Mouse (Mus musculus): ENCODE measurements around the gene Etv6. TPM values are rescaled to one million over a fixed set of nuclear protein-coding genes. Genes with fewer than 3 reads are reported as not detected.

Gene Etv6
- polyA plus RNA-seq, 1 experiment from 2014 or later: 23.5 TPM

DNA sequence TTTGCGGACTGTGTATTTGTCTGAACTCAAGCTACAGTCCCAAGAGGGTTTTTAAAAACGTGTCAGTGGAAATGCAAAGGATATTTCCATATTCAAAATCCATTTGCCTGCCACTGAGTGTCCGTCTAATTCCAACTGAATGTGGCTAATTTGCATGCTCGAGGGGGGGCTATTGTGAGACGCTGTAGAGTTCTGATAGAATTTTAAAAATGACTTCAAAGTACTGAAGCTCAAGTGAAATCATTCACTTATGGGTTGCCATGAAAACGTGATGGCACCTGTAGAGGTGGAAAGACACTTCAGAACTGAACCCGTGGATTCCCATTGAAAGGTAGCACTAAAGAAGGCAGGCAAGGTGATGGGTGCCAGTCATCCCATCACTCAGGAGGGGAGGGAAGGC, 3.0 kb upstream of the Etv6 start:
- no peaks in the 10 kb centered on the region for H3K27me3 ChIP-seq
- DNase-seq (ENCODE audit: low read depth, low spot score): no peak
- no peak for ATAC-seq
- TF ChIP-seq CTCF (IDR thresholded peaks at IDR 0.05): no peak
- ChIA-PET CTCF (interaction anchor here (1.3 kb wide), 1 partner anchor 9 kb away, joined by 5 read pairs; no protein-coding TSS in a partner anchor), POLR2A (no interaction called here)
- in situ Hi-C loops (cut with MboI; ENCODE audit: low pct_unique_long_range_greater_than_20kb): no loop called here

DNA sequence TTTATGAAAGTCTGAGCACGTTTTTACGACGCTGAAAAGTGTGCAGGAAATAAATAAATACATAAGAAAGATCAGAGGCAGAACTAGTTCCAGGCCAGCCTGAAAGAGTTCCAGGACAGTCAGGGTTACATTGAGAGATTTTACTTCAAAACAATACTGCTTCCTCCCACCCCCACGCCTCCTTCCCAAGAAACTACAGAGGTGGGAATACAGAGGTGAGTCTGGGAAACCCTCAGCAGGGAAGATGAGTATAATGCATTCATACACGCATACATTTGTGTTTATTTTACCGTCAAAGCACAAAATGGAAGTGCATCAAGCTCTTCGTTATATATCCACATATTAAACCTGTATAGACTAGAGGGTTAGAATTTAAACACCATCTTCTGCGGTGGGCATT, 1.1 kb upstream of the Etv6 start:
- no peak for DNase-seq (ENCODE audit: low read depth, low spot score)
- no peaks in the 10 kb centered on the region for H3K27me3 ChIP-seq
- ChIA-PET POLR2A (interaction anchor here (0.7 to 1.1 kb wide), 3 partner anchors 11 to 286 kb away, joined by 3 to 5 read pairs (median 3); no protein-coding TSS in a partner anchor), CTCF (no interaction called here)
- in situ Hi-C loops (cut with MboI; ENCODE audit: low pct_unique_long_range_greater_than_20kb): no loop called here
- TF ChIP-seq CTCF (IDR thresholded peaks at IDR 0.05): no peak
- no peak for ATAC-seq

DNA sequence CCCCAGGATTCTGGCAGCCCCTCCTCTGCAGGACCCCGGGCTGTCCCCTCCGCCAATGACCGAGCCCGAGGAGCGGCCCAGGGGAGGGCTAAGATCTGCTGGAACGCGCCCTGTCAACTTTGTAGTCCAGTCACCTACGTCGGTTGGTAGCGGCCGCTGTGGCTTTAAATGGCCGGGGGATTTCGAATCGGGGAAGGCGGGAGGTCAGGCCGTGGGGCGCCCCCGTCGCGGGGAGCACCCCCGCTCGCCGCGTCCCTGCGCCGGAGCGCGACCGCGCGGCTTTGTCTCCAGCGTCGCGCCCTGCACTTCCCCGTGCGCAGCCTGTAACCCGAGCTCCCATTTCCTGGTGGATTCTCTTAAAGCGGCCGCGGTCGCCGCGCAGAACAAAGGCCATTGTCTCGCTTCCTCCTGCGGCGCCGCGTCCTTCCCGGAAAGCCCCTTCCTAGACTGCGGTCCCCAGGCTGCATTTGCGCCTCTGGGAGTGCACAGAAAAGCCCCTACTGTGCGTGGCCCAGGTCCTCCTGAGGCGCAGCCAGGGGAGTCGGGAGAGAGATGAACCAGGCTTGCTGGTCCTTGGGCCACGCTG, 503 bp upstream of the Etv6 start:
- CTCF ChIA-PET: no interaction called here
- TF ChIP-seq CTCF (IDR thresholded peaks at IDR 0.05): no peak
- no peaks in the 10 kb centered on the region for H3K27me3 ChIP-seq
- POLR2A ChIA-PET: interaction anchor here (0.6 to 1.1 kb wide), 6 partner anchors 11 to 285 kb away, joined by 3 to 5 read pairs (median 3); no protein-coding TSS in a partner anchor
- ATAC-seq: peak; percentile 80
- DNase-seq (ENCODE audit: low read depth, low spot score): peak; percentile 31
- in situ Hi-C loops (cut with MboI; ENCODE audit: low pct_unique_long_range_greater_than_20kb): no loop called here

DNA sequence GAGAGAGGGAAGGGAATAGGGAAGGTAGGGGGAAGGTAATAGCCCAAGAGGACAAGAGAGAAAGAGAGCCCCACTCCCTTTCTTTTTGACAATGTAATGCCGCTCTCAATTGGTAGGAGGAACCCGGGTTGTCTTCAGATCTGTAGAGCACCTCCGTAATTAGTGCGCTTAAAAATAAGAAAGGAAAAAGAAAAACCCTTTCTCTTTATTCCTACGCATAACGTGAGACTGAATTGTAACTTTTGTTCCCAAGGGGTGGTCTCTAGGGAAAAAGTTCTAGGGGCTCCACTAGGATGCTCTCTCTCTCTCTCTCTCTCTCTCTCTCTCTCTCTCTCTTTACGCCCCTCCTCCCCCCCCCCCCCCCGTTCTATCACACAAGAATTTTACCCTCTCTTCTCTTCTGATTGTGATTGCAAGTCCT, 1.0 kb downstream of the Etv6 start:
- TF ChIP-seq CTCF (IDR thresholded peaks at IDR 0.05): no peak
- no peaks in the 10 kb centered on the region for H3K27me3 ChIP-seq
- ChIA-PET POLR2A (interaction anchor here (0.8 to 1.1 kb wide), 2 partner anchors 15 to 157 kb away, joined by 3 read pairs; no protein-coding TSS in a partner anchor), CTCF (no interaction called here)
- in situ Hi-C loops (cut with MboI; ENCODE audit: low pct_unique_long_range_greater_than_20kb): no loop called here
- no peak for ATAC-seq
- no peak for DNase-seq (ENCODE audit: low read depth, low spot score)

DNA sequence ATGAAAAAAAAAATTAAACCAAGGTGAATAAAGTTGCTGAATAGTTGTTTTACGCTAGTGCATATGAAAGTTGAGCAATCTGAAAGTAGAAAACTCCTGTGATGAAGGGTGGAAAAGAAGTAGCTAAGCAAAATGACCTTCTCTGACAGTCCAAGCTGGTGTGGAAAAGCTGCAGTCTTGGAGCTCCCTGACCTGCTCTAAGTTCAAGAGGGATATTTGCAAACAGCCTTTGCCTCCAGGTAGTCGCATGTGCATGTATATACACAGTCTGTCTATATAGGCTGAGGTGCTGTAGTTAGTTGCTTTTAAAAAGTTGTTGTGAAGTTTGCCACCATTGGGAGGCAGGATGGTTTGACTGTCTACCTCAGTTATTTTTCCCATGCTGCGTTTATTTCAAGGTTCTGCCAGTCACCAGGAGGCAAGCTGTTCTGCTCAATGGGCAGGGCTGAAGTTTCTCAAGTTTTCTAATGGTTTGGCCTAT, 1.5 kb downstream of the Etv6 start:
- in situ Hi-C loops (cut with MboI; ENCODE audit: low pct_unique_long_range_greater_than_20kb): no loop called here
- ChIA-PET POLR2A (interaction anchor here (0.8 to 1.1 kb wide), 2 partner anchors 16 to 157 kb away, joined by 3 read pairs; no protein-coding TSS in a partner anchor), CTCF (interaction anchor here (0.8 kb wide), 1 partner anchor 22 kb away, joined by 3 read pairs; no protein-coding TSS in a partner anchor)
- DNase-seq (ENCODE audit: low read depth, low spot score) (no peak), ATAC-seq (no peak)
- no peak for TF ChIP-seq CTCF (IDR thresholded peaks at IDR 0.05)
- no peaks in the 10 kb centered on the region for H3K27me3 ChIP-seq

DNA sequence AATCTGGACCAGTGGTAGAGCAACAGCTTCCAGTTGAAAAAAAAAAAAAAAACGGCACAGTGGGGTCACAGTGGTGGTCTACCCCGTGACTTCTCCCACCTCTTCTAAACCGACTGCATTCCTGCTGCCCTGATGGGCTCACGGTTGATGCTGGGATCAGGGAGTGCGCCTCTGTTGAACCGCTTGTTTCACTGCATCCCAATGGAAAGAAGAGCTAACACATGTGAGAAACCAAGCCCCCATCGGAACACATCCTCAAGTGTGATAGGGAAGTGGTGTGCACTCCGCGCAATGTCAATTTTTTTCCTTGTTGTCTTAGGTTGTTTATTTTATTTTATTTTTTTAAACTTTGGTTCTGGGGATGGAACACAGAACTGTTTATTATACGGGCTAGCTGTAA, 2.5 kb downstream of the Etv6 start:
- in situ Hi-C loops (cut with MboI; ENCODE audit: low pct_unique_long_range_greater_than_20kb): no loop called here
- ChIA-PET CTCF (interaction anchor here (0.8 kb wide), 1 partner anchor 21 kb away, joined by 3 read pairs; no protein-coding TSS in a partner anchor), POLR2A (interaction anchor here (0.5 kb wide), 1 partner anchor 260 kb away, joined by 3 read pairs; no protein-coding TSS in a partner anchor)
- ATAC-seq (no peak), DNase-seq (ENCODE audit: low read depth, low spot score) (no peak)
- no peak for TF ChIP-seq CTCF (IDR thresholded peaks at IDR 0.05)
- H3K27me3 ChIP-seq: no peaks in the 10 kb centered on the region

DNA sequence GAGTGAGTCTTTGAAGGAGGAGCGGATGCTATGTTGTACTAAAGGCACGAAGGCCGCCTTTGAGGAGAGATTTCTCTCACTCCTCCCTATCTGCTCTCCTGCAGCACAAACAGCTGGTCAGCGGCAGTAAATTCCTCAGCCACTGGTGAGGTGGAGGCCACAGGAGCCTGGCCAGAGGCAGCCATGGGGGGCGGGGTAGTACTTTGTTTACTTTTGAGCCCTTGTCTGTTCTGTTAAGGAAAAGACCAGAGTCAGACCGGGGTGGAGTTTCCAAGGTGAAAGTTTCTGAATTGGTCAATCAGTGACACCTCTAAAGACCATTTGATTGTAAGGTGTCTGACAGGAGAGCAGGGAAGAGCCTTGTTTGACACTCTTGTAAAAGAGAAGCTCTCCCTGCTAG, 3.4 kb downstream of the Etv6 start:
- POLR2A ChIA-PET: no interaction called here
- TF ChIP-seq CTCF (IDR thresholded peaks at IDR 0.05): no peak

DNA sequence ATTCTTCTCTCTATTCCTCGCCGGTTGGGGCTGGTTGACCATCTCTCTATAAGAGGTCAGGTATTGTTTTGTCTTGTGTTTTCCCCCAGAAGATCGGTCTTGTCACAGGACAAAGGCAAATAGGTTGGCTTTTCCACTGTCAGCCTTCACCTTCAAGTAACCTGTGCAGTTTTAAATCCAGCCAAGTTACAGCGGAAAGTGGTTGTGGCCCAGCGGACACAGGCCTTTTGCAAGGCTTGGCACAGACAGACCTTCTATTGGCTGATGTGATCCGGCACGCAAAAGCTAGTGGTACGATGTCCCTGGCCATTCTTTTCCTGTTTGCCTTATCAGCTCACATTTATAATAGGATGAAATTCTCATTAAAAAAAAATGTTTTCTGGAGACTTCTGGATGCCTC, 3.9 kb downstream of the Etv6 start:
- DNase-seq (ENCODE audit: low read depth, low spot score): no peak
- CTCF ChIA-PET: interaction anchor here (1.0 to 1.5 kb wide), 3 partner anchors 18 to 27 kb away, joined by 3 read pairs; no protein-coding TSS in a partner anchor
- ATAC-seq: no peak
- POLR2A ChIA-PET: no interaction called here
- no peak for TF ChIP-seq CTCF (IDR thresholded peaks at IDR 0.05)
- in situ Hi-C loops (cut with MboI; ENCODE audit: low pct_unique_long_range_greater_than_20kb): no loop called here
- H3K27me3 ChIP-seq: no peaks in the 10 kb centered on the region

More for the DNA sequence above, 3.4 kb downstream of the Etv6 start:
- H3K27me3 ChIP-seq: no peaks in the 10 kb centered on the region
- CTCF ChIA-PET: interaction anchor here (1.0 to 1.5 kb wide), 3 partner anchors 19 to 27 kb away, joined by 3 read pairs; no protein-coding TSS in a partner anchor
- DNase-seq (ENCODE audit: low read depth, low spot score) (no peak), ATAC-seq (no peak)
- in situ Hi-C loops (cut with MboI; ENCODE audit: low pct_unique_long_range_greater_than_20kb): no loop called here

DNA sequence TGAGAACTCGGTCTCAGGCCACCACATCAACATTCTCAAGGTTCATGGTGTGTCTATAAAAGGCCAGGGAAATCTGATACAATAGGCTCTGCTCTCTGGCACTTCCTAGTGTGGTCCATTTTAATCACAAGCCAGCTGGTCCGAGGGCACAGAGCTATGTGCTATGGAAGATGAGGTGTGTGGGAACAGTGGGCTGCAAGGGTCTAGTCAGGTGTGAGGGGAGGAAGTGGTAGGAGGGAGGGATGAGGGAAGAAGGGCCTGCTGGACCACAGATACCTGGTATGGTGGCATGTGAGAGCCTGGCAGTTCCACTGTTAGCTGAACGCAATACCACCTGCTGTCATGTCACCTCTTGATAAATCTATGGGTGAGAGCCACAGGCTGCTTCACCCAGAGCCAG, 4.8 kb downstream of the Etv6 start:
- DNase-seq (ENCODE audit: low read depth, low spot score) (no peak), ATAC-seq (no peak)
- ChIA-PET CTCF (interaction anchor here (1.4 to 1.5 kb wide), 3 partner anchors 17 to 121 kb away, joined by 3 read pairs; no protein-coding TSS in a partner anchor), POLR2A (no interaction called here)
- in situ Hi-C loops (cut with MboI; ENCODE audit: low pct_unique_long_range_greater_than_20kb): no loop called here
- TF ChIP-seq CTCF (IDR thresholded peaks at IDR 0.05): no peak
- H3K27me3 ChIP-seq: no peaks in the 10 kb centered on the region

DNA sequence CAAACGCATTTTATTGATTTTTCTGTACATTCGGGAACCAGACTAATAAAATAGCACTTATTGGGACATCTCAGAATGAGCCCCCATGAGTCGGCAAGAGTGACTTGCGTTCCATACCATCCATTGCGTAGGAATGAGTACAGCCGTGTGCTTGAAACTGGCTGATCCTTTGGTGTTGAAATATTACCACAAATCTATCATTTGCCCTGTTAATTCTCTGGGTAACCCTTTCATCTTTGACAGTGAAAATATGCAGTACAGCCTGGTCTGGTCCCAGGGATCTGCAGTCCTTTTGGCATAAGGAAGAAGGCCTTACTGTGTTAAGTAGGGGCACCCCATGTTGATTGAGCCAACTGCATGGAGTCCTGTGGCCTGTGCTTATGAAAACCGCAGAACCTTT, 5.8 kb downstream of the Etv6 start:
- ATAC-seq (no peak), DNase-seq (ENCODE audit: low read depth, low spot score) (no peak)
- ChIA-PET POLR2A (no interaction called here), CTCF (interaction anchor here (1.4 kb wide), 1 partner anchor 120 kb away, joined by 3 read pairs; no protein-coding TSS in a partner anchor)
- TF ChIP-seq CTCF (IDR thresholded peaks at IDR 0.05): no peak
- in situ Hi-C loops (cut with MboI; ENCODE audit: low pct_unique_long_range_greater_than_20kb): no loop called here
- H3K27me3 ChIP-seq: no peaks in the 10 kb centered on the region

DNA sequence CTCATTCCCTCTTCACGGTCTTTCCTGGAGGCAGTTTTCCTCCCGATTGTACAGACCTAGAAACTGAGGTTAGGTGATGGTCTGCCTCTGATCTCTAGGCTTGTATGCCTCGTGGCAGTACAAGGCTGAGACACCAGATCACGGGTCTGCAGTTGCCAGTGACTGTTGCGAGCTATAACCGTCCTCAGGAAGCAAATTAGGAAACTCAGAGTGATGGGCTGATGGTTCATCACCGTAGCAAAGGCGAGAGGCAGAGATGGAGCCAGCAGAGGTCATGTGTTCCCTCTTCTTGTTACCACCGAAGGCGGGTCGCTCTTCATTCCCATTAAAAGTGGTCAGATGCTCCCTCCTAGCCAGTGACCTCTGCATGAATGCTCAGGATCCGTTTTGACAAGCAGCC, 6.4 kb downstream of the Etv6 start:
- TF ChIP-seq CTCF (IDR thresholded peaks at IDR 0.05): no peak
- no peaks in the 10 kb centered on the region for H3K27me3 ChIP-seq
- DNase-seq (ENCODE audit: low read depth, low spot score): no peak
- in situ Hi-C loops (cut with MboI; ENCODE audit: low pct_unique_long_range_greater_than_20kb): no loop called here
- ChIA-PET POLR2A (no interaction called here), CTCF (no interaction called here)
- ATAC-seq: no peak

Data from Patski (cell line).